ENCODE assay signal across 8 mouse cellular contexts in genomic region chr17:25836397-25837075, GRCm38 (mm10). TPM values are rescaled to one million over a fixed set of nuclear protein-coding genes. Genes with fewer than 3 reads are reported as not detected.
DNase-seq lines count a peak whose midpoint lies in the region; ATAC-seq and TF ChIP-seq lines count a peak whose summit lies in the region.

No protein-coding gene starts in this region.

- no peaks in the 10 kb centered on the region for H3K9me3 ChIP-seq in heart, postnatal 0 days (replicated peaks; ENCODE audit: control insufficient read depth, low read length)
- H3K9me3 ChIP-seq in limb, embryonic 12.5 days, result no peaks in the 10 kb centered on the region

- DNase-seq in heart, adult 18-20 months, result peak; percentile 47
- no peak for DNase-seq in heart, adult 8-10 months (ENCODE audit: low spot score)
- no peak for DNase-seq in heart, postnatal 0 days (ENCODE audit: low spot score)
- no peak for DNase-seq in urinary bladder, adult 2 months (ENCODE audit: low spot score)
- DNase-seq in MN1 (ENCODE audit: low spot score), result no peak

- H3K4me1 ChIP-seq in brown adipose tissue, adult 24 weeks (ENCODE audit: control insufficient read depth, insufficient read depth, insufficient read length, low read length), result peaks cover 23% of the 10 kb centered on the region
- peaks cover 36% of the 10 kb centered on the region for H3K4me1 ChIP-seq in heart, postnatal 0 days (ENCODE audit: control insufficient read depth, insufficient read depth)
- peaks cover 46% of the 10 kb centered on the region for H3K4me1 ChIP-seq in limb, embryonic 12.5 days (replicated peaks)
- peaks cover 53% of the 10 kb centered on the region for H3K4me1 ChIP-seq in olfactory bulb, adult 2 months (ENCODE audit: control insufficient read depth, insufficient read depth, low read length)

- peaks cover 38% of the 10 kb centered on the region for H3K36me3 ChIP-seq in heart, postnatal 0 days (replicated peaks; ENCODE audit: control insufficient read depth, insufficient read depth, low read length)
- peaks cover 60% of the 10 kb centered on the region for H3K36me3 ChIP-seq in limb, embryonic 12.5 days

- no peak for ATAC-seq in heart, postnatal 0 days (ENCODE audit: insufficient read depth, low read depth)
- no peak for ATAC-seq in limb, embryonic 12.5 days (ENCODE audit: insufficient number of reproducible peaks, insufficient read depth, low FRiP score, low TSS enrichment, low read depth)

- H3K4me2 ChIP-seq in heart, postnatal 0 days (ENCODE audit: low read depth, low read length), result peak overlapping the region; percentile 86
- H3K4me2 ChIP-seq in limb, embryonic 12.5 days, result peak overlapping the region; percentile 82

- no peak for TF ChIP-seq CTCF in heart, postnatal 0 days (IDR thresholded peaks at IDR 0.05; ENCODE audit: low read depth)
- no peak for TF ChIP-seq CTCF in olfactory bulb, adult 2 months (IDR thresholded peaks at IDR 0.05; ENCODE audit: insufficient read depth, low read depth, low read length)

- no peak for TF ChIP-seq POLR2A in olfactory bulb, adult 2 months (IDR thresholded peaks at IDR 0.05; ENCODE audit: insufficient read depth, low read depth, low read length)

- H3K27ac ChIP-seq in brown adipose tissue, adult 24 weeks (replicated peaks; ENCODE audit: low read depth, low read length), result peak overlapping the region; percentile 50
- peak overlapping the region; percentile 77 for H3K27ac ChIP-seq in heart, postnatal 0 days (ENCODE audit: low read depth)
- H3K27ac ChIP-seq in limb, embryonic 12.5 days, result no peak overlapping the region
- H3K27ac ChIP-seq in olfactory bulb, adult 2 months (ENCODE audit: insufficient read depth, low read depth, low read length), result peak overlapping the region; percentile 74

- 21% methylated on average over 23 of the region's 23 CpGs for WGBS in heart, postnatal 0 days
- WGBS in limb, embryonic 12.5 days, result 22% methylated on average over 23 of the region's 23 CpGs
- 8% methylated on average over 23 of the region's 23 CpGs for WGBS in olfactory bulb, adult 2 months

- H3K27me3 ChIP-seq in heart, postnatal 0 days (ENCODE audit: control insufficient read depth, insufficient read depth, low read length), result no peaks in the 10 kb centered on the region
- no peaks in the 10 kb centered on the region for H3K27me3 ChIP-seq in limb, embryonic 12.5 days

- no peak for TF ChIP-seq EP300 in heart, postnatal 0 days (IDR thresholded peaks at IDR 0.05; ENCODE audit: low read depth)

- peak overlapping the region; percentile 57 for H3K9ac ChIP-seq in heart, postnatal 0 days (replicated peaks; ENCODE audit: low read depth, low read length)
- peak overlapping the region; percentile 57 for H3K9ac ChIP-seq in limb, embryonic 12.5 days (replicated peaks)

- peak overlapping the region; percentile 44 for H3K4me3 ChIP-seq in brown adipose tissue, adult 24 weeks (ENCODE audit: insufficient read depth, low read depth, low read length)
- H3K4me3 ChIP-seq in heart, postnatal 0 days (ENCODE audit: low read depth, low read length), result peak overlapping the region; percentile 48
- peak overlapping the region; percentile 37 for H3K4me3 ChIP-seq in limb, embryonic 12.5 days (replicated peaks)
- H3K4me3 ChIP-seq in olfactory bulb, adult 2 months (ENCODE audit: insufficient read depth, low read depth, low read length), result peak overlapping the region; percentile 58

RNA-seq across cellular contexts. Expression of gene Rhbdl1, which starts 0.6 kb away (rescaled TPM):
- 1 to 10 TPM; 1.8 to 2.3 TPM for total RNA-seq in heart, adult 18-20 months (2021)
- total RNA-seq in heart, adult 8-10 months (2022), result 1 to 10 TPM in 3 of 4 experiments, under 1 TPM in 1; 0.97 to 5.1 (median 1.6) TPM
- 3.4 and 5.0 TPM in 2 replicates for polyA plus RNA-seq in brown adipose tissue, adult 24 weeks (2012; ENCODE audit: insufficient read depth, insufficient read length, missing spikeins)
- 1.7 and 2.3 TPM in 2 replicates for total RNA-seq in heart, postnatal 0 days (2014; rRNA removed; ENCODE audit: low replicate concordance)
- 1.7 and 2.2 TPM in 2 replicates for polyA plus RNA-seq in heart, postnatal 0 days (2015; fragmentation: Nextera tagmentation; extraction: Ambion mirVana)
- 1.4 and 1.7 TPM in 2 replicates for polyA plus RNA-seq in limb, embryonic 12.5 days (2016; fragmentation: Nextera tagmentation; extraction: Ambion mirVana)
- polyA plus RNA-seq in olfactory bulb, adult 2 months (2012; ENCODE audit: insufficient read depth, insufficient read length, low replicate concordance, missing spikeins), result not detected in 2 replicates
- 20.7 and 27.5 TPM in 2 replicates for polyA plus RNA-seq in urinary bladder, adult 2 months (2012; rRNA removed)

RNA-seq across cellular contexts. Expression of gene Stub1, which starts 3.3 kb away (rescaled TPM):
- total RNA-seq in heart, adult 18-20 months (2021), result 100 to 1,000 TPM; 113 to 128 TPM
- total RNA-seq in heart, adult 8-10 months (2022), result 100 to 1,000 TPM; 129 to 137 (median 130) TPM
- 65.3 and 69.4 TPM in 2 replicates for polyA plus RNA-seq in brown adipose tissue, adult 24 weeks (2012; ENCODE audit: insufficient read depth, insufficient read length, missing spikeins)
- 115 and 154 TPM in 2 replicates for total RNA-seq in heart, postnatal 0 days (2014; rRNA removed; ENCODE audit: low replicate concordance)
- 212 and 219 TPM in 2 replicates for polyA plus RNA-seq in heart, postnatal 0 days (2015; fragmentation: Nextera tagmentation; extraction: Ambion mirVana)
- polyA plus RNA-seq in limb, embryonic 12.5 days (2016; fragmentation: Nextera tagmentation; extraction: Ambion mirVana), result 313 TPM in 2 replicates
- not detected in 2 replicates for polyA plus RNA-seq in olfactory bulb, adult 2 months (2012; ENCODE audit: insufficient read depth, insufficient read length, low replicate concordance, missing spikeins)
- polyA plus RNA-seq in urinary bladder, adult 2 months (2012; rRNA removed), result 209 and 230 TPM in 2 replicates

RNA-seq across cellular contexts. Expression of gene Gm20683, which starts 5.0 kb away (rescaled TPM):
- total RNA-seq in heart, adult 18-20 months (2021), result 1 to 10 TPM; 1.2 to 3.3 TPM
- total RNA-seq in heart, adult 8-10 months (2022), result 1 to 10 TPM; 2.2 to 4.4 (median 3.8) TPM
- 0.95 and 1.6 TPM in 2 replicates for polyA plus RNA-seq in brown adipose tissue, adult 24 weeks (2012; ENCODE audit: insufficient read depth, insufficient read length, missing spikeins)
- 3.8 TPM in 1 of 2 replicates, not detected in the other for total RNA-seq in heart, postnatal 0 days (2014; rRNA removed; ENCODE audit: low replicate concordance)
- 1.5 and 1.8 TPM in 2 replicates for polyA plus RNA-seq in heart, postnatal 0 days (2015; fragmentation: Nextera tagmentation; extraction: Ambion mirVana)
- 1.6 and 2.0 TPM in 2 replicates for polyA plus RNA-seq in limb, embryonic 12.5 days (2016; fragmentation: Nextera tagmentation; extraction: Ambion mirVana)
- polyA plus RNA-seq in olfactory bulb, adult 2 months (2012; ENCODE audit: insufficient read depth, insufficient read length, low replicate concordance, missing spikeins), result not detected in 2 replicates
- 16.8 and 20.6 TPM in 2 replicates for polyA plus RNA-seq in urinary bladder, adult 2 months (2012; rRNA removed)

RNA-seq across cellular contexts. Expression of gene Jmjd8, which starts 7.9 kb away (rescaled TPM):
- total RNA-seq in heart, adult 18-20 months (2021), result 10 to 100 TPM; 28.0 to 34.0 TPM
- total RNA-seq in heart, adult 8-10 months (2022), result 10 to 100 TPM; 34.2 to 39.6 (median 34.8) TPM
- 29.2 and 37.3 TPM in 2 replicates for polyA plus RNA-seq in brown adipose tissue, adult 24 weeks (2012; ENCODE audit: insufficient read depth, insufficient read length, missing spikeins)
- total RNA-seq in heart, postnatal 0 days (2014; rRNA removed; ENCODE audit: low replicate concordance), result 32.2 and 34.6 TPM in 2 replicates
- polyA plus RNA-seq in heart, postnatal 0 days (2015; fragmentation: Nextera tagmentation; extraction: Ambion mirVana), result 26.1 and 26.2 TPM in 2 replicates
- polyA plus RNA-seq in limb, embryonic 12.5 days (2016; fragmentation: Nextera tagmentation; extraction: Ambion mirVana), result 56.4 and 63.4 TPM in 2 replicates
- not detected in 2 replicates for polyA plus RNA-seq in olfactory bulb, adult 2 months (2012; ENCODE audit: insufficient read depth, insufficient read length, low replicate concordance, missing spikeins)
- 55.9 and 60.7 TPM in 2 replicates for polyA plus RNA-seq in urinary bladder, adult 2 months (2012; rRNA removed)

RNA-seq across cellular contexts. Expression of gene Rhot2, which starts 8.1 kb away (rescaled TPM):
- total RNA-seq in heart, adult 18-20 months (2021), result 100 to 1,000 TPM; 138 to 140 TPM
- total RNA-seq in heart, adult 8-10 months (2022), result 100 to 1,000 TPM; 128 to 153 (median 135) TPM
- 69.0 and 72.5 TPM in 2 replicates for polyA plus RNA-seq in brown adipose tissue, adult 24 weeks (2012; ENCODE audit: insufficient read depth, insufficient read length, missing spikeins)
- total RNA-seq in heart, postnatal 0 days (2014; rRNA removed; ENCODE audit: low replicate concordance), result 88.2 and 116 TPM in 2 replicates
- polyA plus RNA-seq in heart, postnatal 0 days (2015; fragmentation: Nextera tagmentation; extraction: Ambion mirVana), result 27.1 and 27.5 TPM in 2 replicates
- polyA plus RNA-seq in limb, embryonic 12.5 days (2016; fragmentation: Nextera tagmentation; extraction: Ambion mirVana), result 23.6 and 26.9 TPM in 2 replicates
- polyA plus RNA-seq in olfactory bulb, adult 2 months (2012; ENCODE audit: insufficient read depth, insufficient read length, low replicate concordance, missing spikeins), result not detected in 2 replicates
- 52.4 and 62.0 TPM in 2 replicates for polyA plus RNA-seq in urinary bladder, adult 2 months (2012; rRNA removed)

Comparison
In these comparisons a context has a peak if more than half of its experiments do, and no peak if none do; other contexts are left out.
1. DNase-seq: peak in heart, adult 18-20 months (2 of 2); none in heart, adult 8-10 months (single experiment), heart, postnatal 0 days (single experiment), urinary bladder, adult 2 months (single experiment) and MN1 (single experiment).
2. Peak in every context shown above with its lines, with median percentiles within 50 percentile points of each other: H3K4me3 ChIP-seq.